Mouse (Mus musculus) thymus, adult 2 months (tissue): ENCODE data around the gene Mrtfb.

Experiments used
- CTCF ChIP-seq: fragments of 200-500 bp; IDR thresholded peaks from 2 replicates; pipeline ENCODE4 v1.5.1; 2012; ENCODE audit warnings: mild to moderate bottlenecking, control low read depth, low read length, moderate library complexity, borderline replicate concordance; ENCODE audit not compliant: control insufficient read depth, poor library complexity, insufficient read depth; ENCODE audit errors: extremely low read depth
- POLR2A ChIP-seq: fragments of 200-500 bp; IDR thresholded peaks from 2 replicates; pipeline ENCODE4 v1.6.1; 2012; ENCODE audit warnings: mild to moderate bottlenecking, low read length, control low read depth, moderate library complexity; ENCODE audit not compliant: control insufficient read depth, poor library complexity, insufficient read depth; ENCODE audit errors: extremely low read depth

GRCm38 (mm10) chr16:13336503-13337230, 80.4 kb downstream of the Mrtfb start:
- TF ChIP-seq POLR2A, result no peak
- no peak for TF ChIP-seq CTCF
